Mouse (Mus musculus): Measurements from ENCODE around the gene Olfr643. TPM values are rescaled to one million over a fixed set of nuclear protein-coding genes. Genes with fewer than 3 reads are reported as not detected.

Gene Olfr643
- polyA plus RNA-seq (2017; shearing (Covaris generic)), result not detected

DNA sequence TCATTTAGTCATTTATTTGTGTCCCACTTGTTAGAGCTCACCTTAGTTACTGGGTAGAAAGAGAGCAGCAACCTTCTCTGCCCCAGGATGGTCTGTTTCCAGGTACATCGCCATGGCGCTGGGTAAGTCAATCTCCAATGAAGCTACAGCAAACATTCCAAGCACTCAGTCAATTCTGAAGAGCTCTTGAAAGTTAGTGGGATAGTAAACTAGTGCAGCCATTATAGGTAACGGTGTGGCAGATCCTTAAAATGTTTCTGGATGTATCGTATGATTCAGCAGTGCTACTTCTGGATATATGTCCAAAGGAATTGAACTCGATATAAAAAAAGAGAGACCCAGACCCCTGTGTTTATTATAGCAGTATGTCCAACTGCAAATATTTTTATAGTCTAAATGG, at the start of gene Olfr643:
Gene Olfr643, minus strand, starts transcription at position 101 of the 400 bp plus-strand sequence.
- no peak for ATAC-seq

- ATAC-seq, result no peak
Measured at GRCm38 (mm10) chr7:104183292-104183691, 46.1 kb upstream of the Olfr643 start, which contains the start of gene Olfr648. Olfr648 (minus strand) TSS chr7:104183392.

DNA sequence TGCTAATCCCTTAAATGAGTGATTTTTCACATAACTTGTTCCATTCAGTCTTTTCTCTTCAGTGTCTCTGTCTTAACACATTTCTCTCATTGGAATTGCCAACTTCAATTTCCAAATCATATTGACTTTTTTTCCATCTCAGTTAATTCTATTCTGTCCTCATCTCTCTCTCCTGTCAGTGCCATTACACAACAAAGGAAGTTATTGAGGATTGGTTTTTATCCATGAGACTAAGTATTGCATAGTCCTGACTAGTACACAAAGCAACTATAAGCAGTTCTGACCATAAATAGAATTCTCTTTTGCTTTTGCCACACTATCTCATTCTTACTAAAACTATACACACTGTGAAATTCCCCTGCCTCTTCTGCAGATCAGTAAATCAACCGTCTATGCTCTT, 41.9 kb upstream of the Olfr643 start:
- no peak for ATAC-seq

- no peak for ATAC-seq
Measured at GRCm38 (mm10) chr7:104178422-104179054, 41.3 kb upstream of the Olfr643 start.

DNA sequence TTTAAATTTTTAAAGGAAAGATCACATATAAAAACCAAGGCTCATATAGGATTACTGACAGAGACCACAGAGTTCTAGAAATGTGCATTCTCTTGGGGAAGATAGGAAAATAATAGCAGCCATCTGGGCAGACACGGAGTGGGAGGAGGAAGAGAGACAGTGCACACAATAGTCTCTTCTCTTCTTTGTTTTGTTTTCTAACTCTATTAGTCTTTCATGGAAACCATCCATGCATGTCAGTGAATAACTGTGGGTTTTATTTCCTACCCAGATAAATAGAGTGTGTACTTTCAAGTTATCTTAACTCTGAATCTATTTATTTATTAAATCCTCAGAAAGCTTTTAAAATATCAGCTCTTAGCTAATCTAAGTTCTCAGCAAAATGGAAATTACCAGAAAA, 37.9 kb upstream of the Olfr643 start:
- no peak for ATAC-seq

GRCm38 (mm10) chr7:104169634-104170204, 32.5 kb upstream of the Olfr643 start:
- ATAC-seq, result peak; percentile 74

- ATAC-seq, result no peak
Measured at GRCm38 (mm10) chr7:104167105-104167504, 29.9 kb upstream of the Olfr643 start.

DNA sequence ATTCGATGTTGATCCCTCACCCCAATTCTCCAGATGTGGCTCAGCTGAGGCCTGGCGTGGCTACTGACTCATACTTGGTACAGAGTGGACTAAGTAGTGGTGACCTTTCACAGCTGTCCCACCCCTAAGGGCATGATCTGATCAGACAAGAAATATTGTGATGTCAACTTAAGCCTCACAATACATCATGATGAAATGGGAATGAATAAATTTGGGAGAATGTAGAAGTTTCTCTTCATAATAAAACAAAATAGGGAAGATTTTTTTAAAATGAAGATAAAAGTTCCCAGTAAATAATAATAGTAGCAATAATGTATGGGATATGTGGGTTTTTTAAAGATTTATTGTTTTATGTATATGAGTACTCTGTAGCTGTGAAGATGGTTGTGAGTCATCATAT, 13.3 kb upstream of the Olfr643 start, which contains the start of gene Ubqlnl:
Gene Ubqlnl, minus strand, starts transcription at position 101 of the 400 bp plus-strand sequence.
- ATAC-seq, result no peak

DNA sequence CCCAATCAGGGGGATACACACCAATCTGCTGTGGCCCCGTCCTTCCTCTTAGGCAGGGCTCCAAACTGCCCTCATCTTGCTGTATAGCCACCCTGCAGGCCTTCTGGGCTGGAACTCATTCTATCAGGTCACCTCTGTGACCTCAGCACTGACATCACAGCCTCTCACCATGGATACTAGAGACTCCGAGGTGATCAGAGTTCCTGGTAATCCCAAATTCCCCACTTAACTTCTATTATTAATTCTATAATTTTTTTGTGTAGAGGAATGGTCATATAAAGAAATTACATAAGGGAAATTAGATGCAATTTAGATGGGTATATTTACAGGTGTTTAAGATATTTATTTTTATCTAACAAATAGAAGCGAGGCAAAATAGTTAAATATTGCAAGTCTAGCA, 6.0 kb upstream of the Olfr643 start, which contains the start of gene Ubqln3:
Gene Ubqln3, minus strand, starts transcription at position 101 of the 400 bp plus-strand sequence.
- no peak for ATAC-seq

DNA sequence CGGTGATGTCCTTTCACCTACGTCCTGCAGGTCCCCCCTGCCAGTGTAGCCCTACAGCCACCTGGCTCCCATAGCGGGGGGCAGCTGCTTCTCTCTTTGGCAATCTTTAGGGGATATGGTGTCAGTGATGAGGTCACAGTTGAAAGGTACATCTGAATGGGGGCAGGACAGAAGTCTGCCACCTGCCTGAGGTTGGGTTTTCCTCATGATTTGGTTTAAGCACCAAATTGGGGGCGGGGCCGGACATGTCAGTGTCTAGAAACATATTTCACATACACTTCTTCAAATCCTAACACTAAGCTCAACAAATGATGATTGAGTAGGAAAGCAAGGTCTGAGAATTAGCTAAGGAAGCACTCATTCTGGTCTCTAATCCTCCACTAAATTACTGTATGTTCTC, 7.5 kb downstream of the Olfr643 start, which contains the start of gene Ubqln5:
Gene Ubqln5, minus strand, starts transcription at position 101 of the 400 bp plus-strand sequence.
- ATAC-seq, result no peak

GRCm38 (mm10) chr7:104104757-104104972, 32.5 kb downstream of the Olfr643 start, which contains the start of gene Olfr646:
Olfr646 (plus strand) TSS chr7:104104873.
- no peak for ATAC-seq

DNA sequence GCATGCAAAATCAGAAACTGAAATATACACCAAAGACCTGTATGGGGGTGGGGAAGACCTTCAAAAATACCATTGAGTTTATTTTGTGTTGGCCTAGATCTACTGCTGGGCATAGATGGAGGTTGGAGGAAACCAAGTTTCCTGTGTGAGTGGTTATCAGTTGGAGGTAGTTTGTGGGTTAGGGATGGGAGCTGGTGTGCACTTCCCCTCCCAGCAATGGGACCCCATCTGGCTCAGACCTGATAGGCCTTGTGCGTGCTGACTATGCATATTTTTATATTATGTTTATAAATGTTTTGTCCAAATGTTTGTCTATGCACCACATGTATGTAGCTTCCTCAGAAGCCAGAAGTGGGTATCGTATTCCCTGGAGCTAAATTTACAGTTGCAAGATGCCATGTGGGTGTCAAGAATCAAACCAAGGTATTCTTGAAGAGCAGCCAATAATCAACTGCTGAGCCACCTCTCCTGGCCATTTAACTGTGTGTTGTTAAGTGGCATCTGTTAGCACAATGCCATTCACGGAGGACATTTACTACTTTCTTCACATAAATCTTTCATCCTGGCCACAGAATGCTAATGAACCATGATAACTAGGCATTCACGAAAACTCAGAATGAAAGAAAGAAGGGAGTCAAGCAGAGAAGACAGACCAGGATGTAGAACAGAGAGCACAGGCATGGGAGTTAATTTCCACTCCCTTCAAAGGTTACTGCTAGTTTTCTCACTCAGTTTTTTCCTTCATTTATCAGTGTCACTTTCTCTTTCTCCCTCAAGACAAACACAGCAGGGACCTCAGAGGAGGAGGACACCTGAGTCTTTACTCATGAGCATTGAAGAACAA, 33.1 kb downstream of the Olfr643 start:
- ATAC-seq, result no peak

DNA sequence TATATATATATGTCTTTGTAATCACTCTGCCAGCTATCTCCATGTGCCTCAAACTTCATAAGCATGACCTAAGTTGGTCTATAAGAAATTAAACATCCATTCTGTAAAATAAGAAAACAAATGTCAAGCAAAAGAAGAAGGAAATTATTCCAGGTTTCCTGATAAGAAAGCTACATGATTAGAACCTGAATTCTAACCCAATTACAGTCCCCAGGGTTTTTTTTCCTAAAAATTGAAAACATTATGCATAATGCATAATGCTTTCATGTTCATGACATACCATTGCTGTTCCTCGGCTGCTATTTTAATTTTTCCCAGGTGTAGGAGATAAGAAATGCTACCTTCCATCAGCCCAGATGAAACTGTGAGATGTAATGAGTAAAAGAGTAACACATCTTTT, 51.8 kb downstream of the Olfr643 start, which contains the start of gene Olfr645:
Gene Olfr645, minus strand, starts transcription at position 101 of the 400 bp plus-strand sequence.
- no peak for ATAC-seq

DNA sequence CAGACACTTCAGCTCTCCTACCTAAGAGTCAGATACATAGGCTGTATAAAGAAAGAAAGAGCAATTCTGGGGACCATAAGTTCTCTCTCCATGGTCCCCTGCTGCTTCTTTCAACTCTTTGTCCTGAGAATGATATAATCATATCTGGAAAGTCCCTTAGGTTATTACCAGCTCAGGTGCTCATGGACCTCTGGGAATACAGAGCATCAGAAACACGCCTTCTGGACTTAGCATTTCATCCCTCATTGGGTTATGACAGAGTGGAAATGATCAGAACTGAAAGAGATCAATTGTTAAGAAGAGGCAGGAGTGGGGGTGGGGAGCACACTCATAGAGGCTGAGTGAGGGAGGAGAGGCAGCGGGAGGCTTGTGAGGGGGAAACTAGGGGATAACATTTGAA, 65.4 kb downstream of the Olfr643 start, which contains the start of gene Olfr644:
Gene Olfr644, minus strand, starts transcription at position 101 of the 400 bp plus-strand sequence.
- ATAC-seq, result no peak

DNA sequence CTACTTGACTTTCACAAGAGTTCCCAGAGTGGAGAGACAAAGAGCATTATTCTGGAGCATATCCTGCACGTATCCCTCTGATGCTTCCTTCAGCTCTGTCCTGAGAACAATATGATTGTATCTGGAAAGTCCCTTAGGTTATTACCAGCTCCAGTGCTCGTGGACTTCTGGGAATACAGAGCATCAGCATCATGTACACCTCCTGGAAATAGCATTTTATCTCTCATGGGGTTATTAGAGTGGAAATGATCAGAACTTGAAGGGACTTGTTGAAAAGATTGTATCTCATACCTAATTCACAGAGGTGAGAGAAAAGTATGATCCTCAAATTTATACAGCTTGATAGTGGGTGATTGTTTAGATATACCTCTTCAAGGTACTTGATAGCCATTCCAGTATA, 75.9 kb downstream of the Olfr643 start, which contains the start of gene 4930516K23Rik:
Gene 4930516K23Rik, minus strand, starts transcription at position 101 of the 400 bp plus-strand sequence.
- ATAC-seq, result no peak

- ATAC-seq, result no peak
Measured at GRCm38 (mm10) chr7:104059215-104059614, 78.0 kb downstream of the Olfr643 start.

- ATAC-seq, result no peak
Measured at GRCm38 (mm10) chr7:104052566-104052965, 84.6 kb downstream of the Olfr643 start, which contains the start of gene Olfr642. Olfr642 (minus strand) TSS chr7:104052666.

DNA sequence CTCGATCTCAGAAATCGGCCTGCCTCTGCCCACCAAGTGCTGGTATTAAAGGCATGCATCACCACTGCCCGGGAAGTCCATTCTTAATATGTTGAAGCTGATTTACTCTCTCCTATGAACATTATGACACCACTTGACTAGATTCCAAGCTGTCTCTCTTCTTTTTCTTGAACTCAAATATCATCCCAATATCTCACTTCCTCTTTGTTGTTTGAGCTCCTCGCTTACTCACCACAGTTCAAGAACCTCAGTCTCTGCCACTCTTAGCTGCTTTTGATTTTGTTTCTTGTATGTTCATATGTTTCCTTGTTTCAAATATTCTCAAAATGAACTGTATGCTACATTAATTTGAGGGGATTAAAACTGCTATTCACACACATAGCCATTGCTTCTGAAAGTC, 86.5 kb downstream of the Olfr643 start:
- no peak for ATAC-seq

DNA sequence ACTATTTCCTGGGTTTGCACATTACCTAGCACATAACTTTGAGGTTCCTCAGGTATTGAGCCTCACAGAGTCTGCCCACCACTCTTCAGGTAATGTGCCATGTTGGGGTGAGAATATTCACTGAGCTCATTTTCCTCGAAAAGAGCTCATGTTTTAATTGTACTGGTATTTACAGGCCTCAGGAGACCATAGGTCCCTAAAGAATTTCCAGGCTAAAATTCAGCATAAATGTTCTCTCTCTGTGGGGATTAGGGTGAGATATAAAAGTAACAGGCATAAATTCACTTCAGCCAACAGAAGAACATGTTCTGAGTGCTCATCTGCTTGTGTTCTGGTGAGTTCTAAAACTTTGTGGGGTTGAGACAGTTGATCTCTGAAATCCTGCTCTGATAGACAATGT, 102.1 kb downstream of the Olfr643 start, which contains the start of gene Olfr641:
Gene Olfr641, plus strand, starts transcription at position 301 of the 400 bp plus-strand sequence.
- no peak for ATAC-seq

DNA sequence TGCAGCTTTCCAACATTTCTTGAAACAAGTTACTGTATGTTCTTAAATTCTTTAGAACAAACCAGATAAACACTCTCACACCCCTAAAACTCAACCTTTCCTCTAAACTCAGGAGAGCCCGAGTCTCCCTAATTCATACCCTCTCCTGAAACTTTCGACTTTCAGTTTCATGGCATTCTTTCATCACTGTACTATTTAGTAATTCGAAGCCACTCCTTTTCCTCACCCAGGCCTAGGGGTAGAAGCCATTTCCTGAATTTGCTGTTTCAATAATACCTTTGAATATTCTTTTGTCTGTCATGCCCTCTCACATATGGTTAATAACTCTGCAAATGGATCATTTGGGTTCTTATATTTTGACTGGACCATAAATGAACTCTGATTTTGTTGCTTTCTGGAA, 110.2 kb downstream of the Olfr643 start:
- no peak for ATAC-seq

DNA sequence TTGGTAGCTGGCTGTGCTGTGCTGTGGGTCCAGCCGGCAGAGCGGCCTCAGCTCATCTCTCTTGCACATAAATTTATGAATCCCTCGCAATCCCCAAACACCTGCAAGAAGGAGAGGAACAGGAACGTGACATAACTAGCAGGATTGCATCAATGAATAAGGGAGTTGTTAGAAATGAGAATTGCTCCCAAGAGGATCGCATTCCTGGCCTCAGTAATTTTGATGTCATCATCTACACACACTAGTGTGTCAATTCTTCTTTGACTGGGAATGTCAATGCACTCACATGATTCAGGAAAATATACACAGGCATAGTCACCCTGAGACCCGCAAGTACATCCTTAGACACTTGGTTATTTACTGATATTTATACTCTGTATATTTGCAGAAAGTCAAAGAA, 111.7 kb downstream of the Olfr643 start, which contains the start of gene Olfr640:
Gene Olfr640, minus strand, starts transcription at position 101 of the 400 bp plus-strand sequence.
- ATAC-seq, result no peak

DNA sequence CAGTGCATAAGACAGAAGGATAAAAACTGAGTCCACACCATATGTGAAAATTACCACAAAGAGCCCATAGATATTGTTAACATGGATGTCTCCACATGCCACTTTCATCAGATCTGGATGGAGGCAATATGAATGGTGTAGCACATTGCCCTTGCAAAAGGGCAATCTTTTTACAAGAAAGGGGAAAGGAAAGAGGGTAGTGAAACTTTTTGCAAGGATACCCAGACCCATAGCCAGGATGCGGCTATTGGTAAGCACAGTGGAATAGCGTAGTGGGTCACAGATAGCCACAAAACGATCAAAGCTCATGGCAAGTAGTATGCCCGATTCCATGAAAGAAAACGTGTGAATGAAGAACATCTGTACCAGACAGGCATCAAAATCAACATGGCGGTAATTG, 115.6 kb downstream of the Olfr643 start:
- ATAC-seq, result no peak

DNA sequence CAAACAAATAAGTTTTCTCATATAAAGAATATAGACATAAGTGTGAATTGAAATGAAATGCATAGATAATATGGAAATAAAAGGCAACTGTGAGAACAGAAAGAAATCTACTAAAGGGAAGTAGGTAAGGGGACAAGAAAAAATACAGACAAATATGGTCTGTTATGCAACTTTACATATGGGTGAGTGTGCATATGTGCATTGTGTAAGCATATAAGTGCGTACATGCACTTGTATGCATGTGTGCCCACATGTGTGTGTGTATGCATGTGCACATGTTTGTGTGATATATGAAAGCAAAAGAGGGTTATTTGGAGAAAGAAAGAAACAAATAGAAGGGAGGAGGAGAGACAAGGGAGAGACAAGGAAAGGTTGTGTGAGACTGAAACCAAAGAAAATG, 118.3 kb downstream of the Olfr643 start:
- no peak for ATAC-seq
